Mouse (Mus musculus): Measurements from ENCODE around the gene Actr8. TPM values are rescaled to one million over a fixed set of nuclear protein-coding genes. Genes with fewer than 3 reads are reported as not detected.

Gene Actr8
- 66.0 and 68.4 TPM in 2 replicates for polyA plus RNA-seq (2015; fragmentation: Nextera tagmentation; extraction: Ambion mirVana)

GRCm38 (mm10) chr14:29978254-29979204 lies at the start of gene Actr8:
Gene Actr8 (plus strand): TSS chr14:29978337.
- Histone ChIP-seq H3K9ac (ENCODE audit: low read length) (peak within 1 kb of the TSS; percentile 86), H3K4me3 (ENCODE audit: low read length) (peak within 1 kb of the TSS; percentile 72), H3K4me2 (ENCODE audit: low read depth, low read length) (peak within 1 kb of the TSS; percentile 87), H3K9me3 (ENCODE audit: control insufficient read depth, low read length) (peaks cover 4% of the 10 kb centered on the region), H3K27me3 (ENCODE audit: control insufficient read depth, insufficient read depth, low read depth, low read length) (no peaks in the 10 kb centered on the region), H3K27ac (ENCODE audit: low read length) (peak within 1 kb of the TSS; percentile 87), H3K36me3 (ENCODE audit: control insufficient read depth, insufficient read depth, low read length) (peaks cover 41% of the 10 kb centered on the region), H3K4me1 (replicated peaks; ENCODE audit: control insufficient read depth, insufficient read depth, low read length) (peaks cover 9% of the 10 kb centered on the region)
- WGBS = under 1% methylated on average over 38 of the region's 44 CpGs
- peak; percentile 99 for ATAC-seq (ENCODE audit: low read depth)

GRCm38 (mm10) chr14:29928966-29929365 lies 49.2 kb upstream of the Actr8 start:
- H3K4me3 ChIP-seq (ENCODE audit: low read length) = no peak overlapping the region
- no peak for ATAC-seq (ENCODE audit: low read depth)
- H3K9me3 ChIP-seq (ENCODE audit: control insufficient read depth, low read length) = no peaks in the 10 kb centered on the region
- H3K36me3 ChIP-seq (ENCODE audit: control insufficient read depth, insufficient read depth, low read length) = no peaks in the 10 kb centered on the region
- WGBS = 60% methylated on average over 4 of the region's 4 CpGs
- no peaks in the 10 kb centered on the region for H3K4me1 ChIP-seq (replicated peaks; ENCODE audit: control insufficient read depth, insufficient read depth, low read length)
- H3K27me3 ChIP-seq (ENCODE audit: control insufficient read depth, insufficient read depth, low read depth, low read length) = no peaks in the 10 kb centered on the region
- H3K9ac ChIP-seq (ENCODE audit: low read length) = no peak overlapping the region
- H3K27ac ChIP-seq (ENCODE audit: low read length) = no peak overlapping the region
- H3K4me2 ChIP-seq (ENCODE audit: low read depth, low read length) = no peak overlapping the region

GRCm38 (mm10) chr14:29935516-29935915 lies 42.6 kb upstream of the Actr8 start:
- Histone ChIP-seq H3K36me3 (ENCODE audit: control insufficient read depth, insufficient read depth, low read length) (no peaks in the 10 kb centered on the region), H3K9me3 (ENCODE audit: control insufficient read depth, low read length) (no peaks in the 10 kb centered on the region), H3K9ac (ENCODE audit: low read length) (no peak overlapping the region), H3K27me3 (ENCODE audit: control insufficient read depth, insufficient read depth, low read depth, low read length) (no peaks in the 10 kb centered on the region; the same call in 1 of the 2 replicates), H3K4me1 (replicated peaks; ENCODE audit: control insufficient read depth, insufficient read depth, low read length) (no peaks in the 10 kb centered on the region), H3K4me2 (ENCODE audit: low read depth, low read length) (no peak overlapping the region), H3K27ac (ENCODE audit: low read length) (no peak overlapping the region), H3K4me3 (ENCODE audit: low read length) (no peak overlapping the region)
- WGBS = 34% methylated on average over 5 of the region's 5 CpGs
- ATAC-seq (ENCODE audit: low read depth) = no peak

GRCm38 (mm10) chr14:29937466-29937865 lies 40.7 kb upstream of the Actr8 start:
- Histone ChIP-seq H3K36me3 (ENCODE audit: control insufficient read depth, insufficient read depth, low read length) (no peaks in the 10 kb centered on the region), H3K27me3 (ENCODE audit: control insufficient read depth, insufficient read depth, low read depth, low read length) (no peaks in the 10 kb centered on the region; the same call in 1 of the 2 replicates), H3K9me3 (ENCODE audit: control insufficient read depth, low read length) (no peaks in the 10 kb centered on the region), H3K27ac (ENCODE audit: low read length) (no peak overlapping the region), H3K4me2 (ENCODE audit: low read depth, low read length) (no peak overlapping the region), H3K4me3 (ENCODE audit: low read length) (no peak overlapping the region), H3K9ac (ENCODE audit: low read length) (no peak overlapping the region), H3K4me1 (replicated peaks; ENCODE audit: control insufficient read depth, insufficient read depth, low read length) (no peaks in the 10 kb centered on the region)
- ATAC-seq (ENCODE audit: low read depth) = 0 out of 2 replicates have a peak, but pooled peaks have one; percentile 49
- 73% methylated on average over 15 of the region's 15 CpGs for WGBS

GRCm38 (mm10) chr14:29939600-29940312 lies 38.4 kb upstream of the Actr8 start:
- Histone ChIP-seq H3K4me1 (replicated peaks; ENCODE audit: control insufficient read depth, insufficient read depth, low read length) (no peaks in the 10 kb centered on the region), H3K36me3 (ENCODE audit: control insufficient read depth, insufficient read depth, low read length) (no peaks in the 10 kb centered on the region), H3K4me3 (ENCODE audit: low read length) (no peak overlapping the region), H3K4me2 (ENCODE audit: low read depth, low read length) (no peak overlapping the region), H3K27ac (ENCODE audit: low read length) (no peak overlapping the region), H3K9ac (ENCODE audit: low read length) (no peak overlapping the region), H3K9me3 (ENCODE audit: control insufficient read depth, low read length) (no peaks in the 10 kb centered on the region), H3K27me3 (ENCODE audit: control insufficient read depth, insufficient read depth, low read depth, low read length) (no peaks in the 10 kb centered on the region; the same call in 1 of the 2 replicates)
- ATAC-seq (ENCODE audit: low read depth) = no peak
- 40% methylated on average over 20 of the region's 20 CpGs for WGBS

GRCm38 (mm10) chr14:29940313-29940812 lies 37.8 kb upstream of the Actr8 start:
- Histone ChIP-seq H3K9me3 (ENCODE audit: control insufficient read depth, low read length) (no peaks in the 10 kb centered on the region), H3K4me2 (ENCODE audit: low read depth, low read length) (no peak overlapping the region), H3K36me3 (ENCODE audit: control insufficient read depth, insufficient read depth, low read length) (no peaks in the 10 kb centered on the region), H3K27me3 (ENCODE audit: control insufficient read depth, insufficient read depth, low read depth, low read length) (no peaks in the 10 kb centered on the region; the same call in 1 of the 2 replicates), H3K4me1 (replicated peaks; ENCODE audit: control insufficient read depth, insufficient read depth, low read length) (no peaks in the 10 kb centered on the region), H3K4me3 (ENCODE audit: low read length) (no peak overlapping the region), H3K9ac (ENCODE audit: low read length) (no peak overlapping the region), H3K27ac (ENCODE audit: low read length) (no peak overlapping the region)
- no peak for ATAC-seq (ENCODE audit: low read depth)
- WGBS = 8% methylated on average over 10 of the region's 10 CpGs

- Histone ChIP-seq H3K4me1 (replicated peaks; ENCODE audit: control insufficient read depth, insufficient read depth, low read length) (no peaks in the 10 kb centered on the region), H3K9ac (ENCODE audit: low read length) (no peak overlapping the region), H3K36me3 (ENCODE audit: control insufficient read depth, insufficient read depth, low read length) (no peaks in the 10 kb centered on the region), H3K27me3 (ENCODE audit: control insufficient read depth, insufficient read depth, low read depth, low read length) (no peaks in the 10 kb centered on the region; the same call in 1 of the 2 replicates), H3K4me3 (ENCODE audit: low read length) (no peak overlapping the region), H3K27ac (ENCODE audit: low read length) (no peak overlapping the region), H3K4me2 (ENCODE audit: low read depth, low read length) (no peak overlapping the region), H3K9me3 (ENCODE audit: control insufficient read depth, low read length) (no peaks in the 10 kb centered on the region)
- 7% methylated on average over 2 of the region's 2 CpGs for WGBS
- no peak for ATAC-seq (ENCODE audit: low read depth)
These were observed 37.3 kb upstream of the Actr8 start for GRCm38 (mm10) chr14:29940877-29941276.

GRCm38 (mm10) chr14:29946761-29947309 lies 31.3 kb upstream of the Actr8 start:
- H3K36me3 ChIP-seq (ENCODE audit: control insufficient read depth, insufficient read depth, low read length) = no peaks in the 10 kb centered on the region
- no peak overlapping the region for H3K9ac ChIP-seq (ENCODE audit: low read length)
- ATAC-seq (ENCODE audit: low read depth) = no peak
- no peaks in the 10 kb centered on the region for H3K9me3 ChIP-seq (ENCODE audit: control insufficient read depth, low read length)
- no peak overlapping the region for H3K4me2 ChIP-seq (ENCODE audit: low read depth, low read length)
- no peak overlapping the region for H3K4me3 ChIP-seq (ENCODE audit: low read length)
- H3K4me1 ChIP-seq (replicated peaks; ENCODE audit: control insufficient read depth, insufficient read depth, low read length) = no peaks in the 10 kb centered on the region
- H3K27me3 ChIP-seq (ENCODE audit: control insufficient read depth, insufficient read depth, low read depth, low read length) = no peaks in the 10 kb centered on the region
- WGBS = 59% methylated on average over 5 of the region's 5 CpGs
- no peak overlapping the region for H3K27ac ChIP-seq (ENCODE audit: low read length)

- Histone ChIP-seq H3K36me3 (ENCODE audit: control insufficient read depth, insufficient read depth, low read length) (no peaks in the 10 kb centered on the region), H3K4me3 (ENCODE audit: low read length) (no peak overlapping the region), H3K9ac (ENCODE audit: low read length) (no peak overlapping the region), H3K9me3 (ENCODE audit: control insufficient read depth, low read length) (no peaks in the 10 kb centered on the region), H3K4me1 (replicated peaks; ENCODE audit: control insufficient read depth, insufficient read depth, low read length) (no peaks in the 10 kb centered on the region), H3K27ac (ENCODE audit: low read length) (no peak overlapping the region), H3K27me3 (ENCODE audit: control insufficient read depth, insufficient read depth, low read depth, low read length) (no peaks in the 10 kb centered on the region), H3K4me2 (ENCODE audit: low read depth, low read length) (no peak overlapping the region)
- WGBS = 75% methylated on average over 4 of the region's 4 CpGs
- no peak for ATAC-seq (ENCODE audit: low read depth)
These were observed 27.3 kb upstream of the Actr8 start for GRCm38 (mm10) chr14:29950805-29951204.
